Mouse (Mus musculus) cerebellum, adult 2 months (tissue): ENCODE results near the gene Gramd2.

ENCODE experiments used
- CTCF ChIP-seq: fragments of 200-500 bp; IDR thresholded peaks from 2 replicates; pipeline ENCODE4 v1.5.1; 2011; ENCODE audit warnings: low read depth, mild to moderate bottlenecking, control low read depth, low read length, moderate library complexity, borderline replicate concordance; ENCODE audit not compliant: insufficient read depth
- POLR2A ChIP-seq: fragments of 200-500 bp; IDR thresholded peaks from 2 replicates; pipeline ENCODE4 v1.6.1; 2011; ENCODE audit warnings: low read length, control low read depth, borderline replicate concordance; ENCODE audit not compliant: insufficient read depth

DNA sequence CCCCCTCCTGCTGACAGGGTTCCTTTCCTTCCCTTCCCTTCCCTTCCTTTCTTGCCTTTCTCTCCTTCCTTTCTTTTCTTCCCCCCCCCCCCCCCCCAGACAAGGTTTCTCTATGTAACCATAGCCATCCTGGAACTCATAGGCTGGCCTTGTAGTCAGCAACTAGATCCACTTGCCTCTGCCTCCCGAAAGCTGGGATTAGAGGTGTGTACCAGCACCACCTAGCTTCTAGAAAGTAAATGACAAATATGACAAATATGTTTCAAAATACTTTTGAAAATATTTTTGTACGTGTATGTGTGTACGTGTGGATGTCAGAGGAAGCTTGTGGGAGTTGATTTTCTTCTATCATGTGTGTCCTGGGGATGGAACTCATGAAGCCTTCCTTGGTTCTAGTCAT is 80.6 kb downstream of the Gramd2 start:
- no peak for TF ChIP-seq POLR2A
- TF ChIP-seq CTCF = peak; percentile 34; the same call in 1 of the 2 replicates
